Mouse (Mus musculus): ENCODE results near the gene Zc3h12a.

DNA sequence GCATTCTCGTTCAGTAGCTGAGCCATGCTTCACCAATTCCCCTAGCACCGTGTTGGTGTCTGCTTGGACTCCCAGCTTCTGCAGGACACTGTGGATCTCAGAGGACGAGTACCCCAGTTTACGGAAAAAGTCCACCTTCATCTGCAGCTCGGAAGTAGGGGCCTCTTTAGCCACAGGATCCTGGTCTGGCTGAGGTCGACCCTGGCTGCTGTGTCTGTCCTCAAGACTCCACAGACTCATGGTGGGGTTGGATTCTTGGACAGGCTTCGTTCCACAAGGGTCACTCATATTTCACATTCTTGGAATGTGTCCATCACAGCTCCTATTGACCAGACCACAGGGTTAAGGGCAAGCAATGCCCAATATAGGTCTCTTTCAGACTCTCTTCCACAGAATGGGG, 879 bp downstream of the Zc3h12a start:
- TF ChIP-seq POLR2A (IDR thresholded peaks at IDR 0.05; ENCODE audit: insufficient read depth, low read length) (no peak), CTCF (IDR thresholded peaks at IDR 0.05; ENCODE audit: low read depth, low read length) (no peak), EP300 (IDR thresholded peaks at IDR 0.05; ENCODE audit: insufficient read depth, low read depth, low read length) (no peak)
